Mouse (Mus musculus) liver, adult 2 months (tissue): ENCODE measurements at regions not wholly inside any gene's neighbourhood (a gene's known extent, or its start where the extent isn't known, plus 50 kb on each side); places are given as distances from the start of the nearest gene placed in this dataset.

Experiments used
- DNase-seq: peaks from one replicate; pipeline ENCODE4 v3.0.0-alpha.2; 2011; ENCODE audit warnings: low read depth, low spot score; ENCODE audit errors: extremely low read depth
- H3K27ac ChIP-seq: fragments of 200-500 bp; replicated peaks from 2 replicates; pipeline ENCODE4 v1.5.1; 2012; ENCODE audit warnings: low read depth, mild to moderate bottlenecking, control low read depth, inconsistent platforms, low read length; ENCODE audit not compliant: insufficient read depth
- H3K27me3 ChIP-seq: fragments of 200-500 bp; 2 replicates; pipeline ENCODE4 v1.6.1; 2012; ENCODE audit warnings: mild to moderate bottlenecking, moderate library complexity, low read length, inconsistent platforms; ENCODE audit not compliant: control insufficient read depth, insufficient read depth
- H3K36me3 ChIP-seq: fragments of 200-500 bp; 2 replicates; pipeline ENCODE4 v1.6.1; 2012; ENCODE audit warnings: low read length, inconsistent platforms; ENCODE audit not compliant: control insufficient read depth, insufficient read depth
- H3K4me1 ChIP-seq: fragments of 200-500 bp; 2 replicates; pipeline ENCODE4 v1.6.1; 2011; ENCODE audit warnings: low read length; ENCODE audit not compliant: control insufficient read depth, insufficient read depth
- H3K4me3 ChIP-seq: fragments of 200-500 bp; 2 replicates; pipeline ENCODE4 v1.5.1; 2011; ENCODE audit warnings: low read depth, mild to moderate bottlenecking, control low read depth, low read length, moderate library complexity; ENCODE audit not compliant: insufficient read depth
- H3K79me2 ChIP-seq: fragments of 200-500 bp; 2 replicates; pipeline ENCODE4 v1.6.1; 2012; ENCODE audit warnings: inconsistent platforms, mild to moderate bottlenecking, low read length, moderate library complexity; ENCODE audit not compliant: control insufficient read depth, insufficient read depth
- H3K9ac ChIP-seq: fragments of 200-500 bp; 2 replicates; pipeline ENCODE4 v1.6.1; 2012; ENCODE audit warnings: low read depth, mild to moderate bottlenecking, control low read depth, inconsistent platforms, low read length
- CTCF ChIP-seq: fragments of 200-500 bp; IDR thresholded peaks from 2 replicates; pipeline ENCODE4 v1.5.1; 2011; ENCODE audit warnings: low read depth, low read length, control low read depth
- POLR2A ChIP-seq: fragments of 200-500 bp; IDR thresholded peaks from 2 replicates; pipeline ENCODE4 v1.6.1; 2011; ENCODE audit warnings: low read length, control low read depth; ENCODE audit not compliant: insufficient read depth; ENCODE audit errors: extremely low read depth
- WGBS: fragments of 180-500 bp; shearing (Covaris S2); methylation state at CpG from one replicate; pipeline ENCODE4 v1.1.7; 2018; 5-methylcytosine and 5-hydroxymethylcytosine counted together

GRCm38 (mm10) chr12:13076699-13077287, 135.1 kb upstream of the Mycn start:
- Histone ChIP-seq H3K4me3 (no peak overlapping the region), H3K36me3 (no peaks in the 10 kb centered on the region), H3K79me2 (no peaks in the 10 kb centered on the region), H3K27ac (no peak overlapping the region), H3K27me3 (no peaks in the 10 kb centered on the region), H3K9ac (no peak overlapping the region), H3K4me1 (no peaks in the 10 kb centered on the region)
- DNase-seq, result no peak
- 69% methylated on average over 3 of the region's 3 CpGs for WGBS
- TF ChIP-seq CTCF, result no peak
- TF ChIP-seq POLR2A, result no peak

DNA sequence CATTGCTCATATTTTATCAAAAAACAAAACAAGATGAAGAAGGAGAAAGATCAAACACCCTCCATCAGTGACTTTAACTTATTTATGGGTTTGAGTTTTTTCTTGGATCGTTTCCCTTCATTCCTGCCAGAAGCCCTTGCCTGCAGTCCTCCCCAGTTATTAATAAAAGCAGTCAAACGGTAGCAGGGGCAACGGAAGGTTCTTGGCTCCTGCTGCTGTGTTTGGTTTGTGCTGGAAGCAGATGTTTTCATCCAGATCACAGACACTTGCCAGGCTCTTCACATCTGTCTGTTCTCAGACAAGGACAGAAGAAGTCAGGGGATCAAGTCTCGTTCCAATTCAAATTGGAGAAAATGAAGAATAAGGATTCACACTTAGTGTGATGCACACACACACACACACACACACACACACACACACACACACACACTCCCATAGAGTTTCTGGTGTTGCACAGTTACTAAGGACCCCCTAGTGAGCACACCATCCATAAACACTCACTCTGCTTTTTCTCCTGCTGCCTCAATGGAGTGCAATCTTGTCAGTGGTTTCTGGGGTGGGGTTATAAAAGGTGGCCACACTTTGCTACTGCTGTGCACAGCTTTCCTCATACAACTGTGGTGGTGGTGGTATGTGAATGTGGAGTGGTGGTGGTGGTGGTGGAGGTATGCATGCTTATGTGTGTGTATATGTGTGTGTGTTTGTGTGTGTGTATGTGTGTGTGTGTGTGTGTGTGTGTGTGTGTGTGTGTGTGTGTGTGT, 131.6 kb upstream of the Mycn start:
- Histone ChIP-seq H3K79me2 (no peaks in the 10 kb centered on the region), H3K27me3 (no peaks in the 10 kb centered on the region), H3K36me3 (no peaks in the 10 kb centered on the region), H3K4me1 (no peaks in the 10 kb centered on the region), H3K9ac (no peak overlapping the region), H3K4me3 (no peak overlapping the region), H3K27ac (no peak overlapping the region)
- 67% methylated on average over 4 of the region's 4 CpGs for WGBS
- peak; percentile 3 for DNase-seq
- TF ChIP-seq POLR2A (no peak), CTCF (no peak)

- no peak for DNase-seq
- no peak overlapping the region for H3K4me3 ChIP-seq
- no peaks in the 10 kb centered on the region for H3K27me3 ChIP-seq
- H3K9ac ChIP-seq, result no peak overlapping the region
- H3K4me1 ChIP-seq, result no peaks in the 10 kb centered on the region
- no peaks in the 10 kb centered on the region for H3K36me3 ChIP-seq
- no peak for TF ChIP-seq POLR2A
- no peak overlapping the region for H3K27ac ChIP-seq
- no peaks in the 10 kb centered on the region for H3K79me2 ChIP-seq
- 77% methylated on average over 5 of the region's 5 CpGs for WGBS
Observed at GRCm38 (mm10) chr12:13067295-13067694, 125.6 kb upstream of the Mycn start.

- 74% methylated on average over 6 of the region's 6 CpGs for WGBS
- no peaks in the 10 kb centered on the region for H3K36me3 ChIP-seq
- H3K4me3 ChIP-seq, result no peak overlapping the region
- no peak overlapping the region for H3K9ac ChIP-seq
- H3K27ac ChIP-seq, result no peak overlapping the region
- H3K79me2 ChIP-seq, result no peaks in the 10 kb centered on the region
- no peaks in the 10 kb centered on the region for H3K27me3 ChIP-seq
- no peak for TF ChIP-seq POLR2A
- no peak for TF ChIP-seq CTCF
- DNase-seq, result no peak
- H3K4me1 ChIP-seq, result no peaks in the 10 kb centered on the region
Observed at GRCm38 (mm10) chr12:13066604-13067181, 125.0 kb upstream of the Mycn start.

GRCm38 (mm10) chr12:13059473-13059872, 117.8 kb upstream of the Mycn start:
- WGBS, result 87% methylated on average over 2 of the region's 3 CpGs
- DNase-seq, result no peak
- Histone ChIP-seq H3K27me3 (no peaks in the 10 kb centered on the region), H3K27ac (no peak overlapping the region), H3K79me2 (no peaks in the 10 kb centered on the region), H3K4me3 (no peak overlapping the region), H3K4me1 (no peaks in the 10 kb centered on the region), H3K9ac (no peak overlapping the region), H3K36me3 (no peaks in the 10 kb centered on the region)
- TF ChIP-seq POLR2A (no peak), CTCF (no peak)

DNA sequence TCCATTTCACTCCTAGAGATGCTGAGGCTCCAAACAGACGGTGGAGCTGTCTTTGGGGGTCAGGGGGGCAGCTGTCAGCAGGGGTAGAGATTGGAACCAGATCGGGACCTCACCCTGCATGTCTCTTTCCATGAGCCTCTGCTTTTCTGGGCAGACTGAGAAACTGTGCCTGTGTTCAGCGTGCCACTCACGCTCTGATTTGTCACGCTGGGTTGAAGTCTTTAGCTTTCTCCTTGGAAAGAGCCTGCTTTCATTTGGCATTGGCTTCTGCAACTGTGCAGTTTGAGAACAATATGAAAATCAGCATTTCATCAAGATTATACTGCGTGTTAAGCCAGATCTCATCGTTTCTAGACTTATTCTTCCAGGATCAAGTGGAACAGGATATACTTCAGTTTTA, 114.5 kb upstream of the Mycn start:
- Histone ChIP-seq H3K9ac (no peak overlapping the region), H3K27me3 (no peaks in the 10 kb centered on the region), H3K27ac (no peak overlapping the region), H3K36me3 (no peaks in the 10 kb centered on the region), H3K4me1 (no peaks in the 10 kb centered on the region), H3K4me3 (no peak overlapping the region), H3K79me2 (no peaks in the 10 kb centered on the region)
- TF ChIP-seq CTCF (no peak), POLR2A (no peak)
- WGBS, result 67% methylated on average over 7 of the region's 7 CpGs
- no peak for DNase-seq
